Mouse (Mus musculus) C2C12 (cell line): ENCODE measurements around the gene Gabrb3. TPM values are rescaled to one million over a fixed set of nuclear protein-coding genes. Genes with fewer than 3 reads are reported as not detected.

Source experiments
- H3K27me3 ChIP-seq: one replicate; pipeline ENCODE4 v1.6.1; 2011; ENCODE audit not compliant: control insufficient read depth, insufficient read depth, insufficient read length
- H3K36me3 ChIP-seq: one replicate; pipeline ENCODE4 v1.6.1; 2011; ENCODE audit not compliant: control insufficient read depth, insufficient read depth
- H3K4me3 ChIP-seq: one replicate; pipeline ENCODE4 v1.5.1; 2011; ENCODE audit warnings: mild to moderate bottlenecking, control low read depth; ENCODE audit not compliant: poor library complexity, insufficient read depth, severe bottlenecking
- H3K79me2 ChIP-seq: one replicate; pipeline ENCODE4 v1.6.1; 2011; ENCODE audit not compliant: control insufficient read depth, insufficient read depth
- H3K79me3 ChIP-seq: one replicate; pipeline ENCODE4 v1.6.1; 2011; ENCODE audit warnings: low read depth, control low read depth
- H3ac ChIP-seq: one replicate; pipeline ENCODE3; 2011; ENCODE audit warnings: low read depth; ENCODE audit not compliant: control insufficient read depth, insufficient read length
- CEBPB ChIP-seq: IDR thresholded peaks from one replicate; pipeline ENCODE4 v1.6.1; 2011; ENCODE audit warnings: low read depth, mild to moderate bottlenecking, control low read depth, moderate library complexity
- CTCF ChIP-seq: IDR thresholded peaks from one replicate; pipeline ENCODE4 v1.5.1; 2011; ENCODE audit not compliant: control insufficient read depth, insufficient read depth, insufficient read length
- FOSL1 ChIP-seq: IDR thresholded peaks from one replicate; pipeline ENCODE4 v1.8.0; 2011; ENCODE audit warnings: mild to moderate bottlenecking, low read length; ENCODE audit not compliant: poor library complexity, insufficient read depth, severe bottlenecking
- MAX ChIP-seq: IDR thresholded peaks from one replicate; pipeline ENCODE4 v1.6.1; 2011; ENCODE audit warnings: mild to moderate bottlenecking, control low read depth
- MYOD1 ChIP-seq: IDR thresholded peaks from one replicate; pipeline ENCODE4 v1.6.1; 2011; ENCODE audit warnings: low read depth; ENCODE audit not compliant: control insufficient read depth, insufficient read length
- MYOG ChIP-seq: IDR thresholded peaks from one replicate; pipeline ENCODE4 v1.6.1; 2011; ENCODE audit not compliant: control insufficient read depth, insufficient read length; ENCODE audit errors: extremely low read depth
- USF1 ChIP-seq: IDR thresholded peaks from one replicate; pipeline ENCODE4 v1.6.1; 2011; ENCODE audit warnings: low read depth, mild to moderate bottlenecking, control low read depth, moderate library complexity
- polyA plus RNA-seq: library from polyadenylated mRNA; unstranded; fragments of >200 nt; fragmentation: generic; extraction: Trizol; gene quantifications from one replicate; pipeline ENCODE4 v1.2.1, GENCODE M21; 2012; ENCODE audit warnings: missing spikeins

Gabrb3 gene
- polyA plus RNA-seq, 1 experiment: not detected

GRCm38 (mm10) chr7:57591578-57592431 is 172.3 kb downstream of the Gabrb3 start:
- Histone ChIP-seq H3ac (no peak overlapping the region), H3K27me3 (no peaks in the 10 kb centered on the region), H3K4me3 (no peak overlapping the region), H3K79me2 (no peaks in the 10 kb centered on the region), H3K79me3 (no peaks in the 10 kb centered on the region), H3K36me3 (no peaks in the 10 kb centered on the region)
- TF ChIP-seq MYOG: no peak
- no peak for TF ChIP-seq MYOD1
- TF ChIP-seq USF1: no peak
- no peak for TF ChIP-seq FOSL1
- TF ChIP-seq CEBPB: no peak
- no peak for TF ChIP-seq CTCF
- no peak for TF ChIP-seq MAX

DNA sequence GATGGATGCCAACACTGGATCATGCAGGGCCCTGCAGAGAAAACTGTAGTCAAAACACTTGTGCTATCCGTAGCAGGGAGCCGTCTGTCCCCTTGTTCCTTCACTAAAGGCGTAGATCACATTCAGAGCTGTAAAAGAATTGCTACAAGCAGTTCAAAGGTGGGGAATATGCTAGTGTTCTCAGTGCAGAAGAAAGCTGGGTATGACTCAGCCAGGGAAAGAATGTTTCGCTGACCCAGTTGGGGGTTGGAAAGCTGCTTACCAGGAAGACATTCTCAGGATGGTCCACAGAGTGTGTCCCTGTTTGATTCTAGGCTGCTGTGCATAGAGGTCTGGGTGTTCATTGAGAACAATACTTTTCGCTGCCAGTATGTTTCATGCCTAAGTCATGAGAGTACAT is 177.8 kb downstream of the Gabrb3 start:
- Histone ChIP-seq H3K36me3 (no peaks in the 10 kb centered on the region), H3ac (no peak overlapping the region), H3K4me3 (no peak overlapping the region), H3K79me2 (no peaks in the 10 kb centered on the region), H3K27me3 (no peaks in the 10 kb centered on the region), H3K79me3 (no peaks in the 10 kb centered on the region)
- TF ChIP-seq MAX (no peak), MYOD1 (no peak), MYOG (no peak), USF1 (no peak), CTCF (no peak), FOSL1 (no peak), CEBPB (no peak)

- no peak for TF ChIP-seq MYOG
- no peak for TF ChIP-seq CEBPB
- no peak for TF ChIP-seq FOSL1
- TF ChIP-seq USF1: no peak
- no peak for TF ChIP-seq MYOD1
- no peak for TF ChIP-seq MAX
- TF ChIP-seq CTCF: no peak
- H3K27me3 ChIP-seq: no peaks in the 10 kb centered on the region
- no peaks in the 10 kb centered on the region for H3K36me3 ChIP-seq
- no peak overlapping the region for H3K4me3 ChIP-seq
- no peak overlapping the region for H3ac ChIP-seq
- H3K79me3 ChIP-seq: no peaks in the 10 kb centered on the region
- no peaks in the 10 kb centered on the region for H3K79me2 ChIP-seq
Measured at GRCm38 (mm10) chr7:57618697-57619096, 199.2 kb downstream of the Gabrb3 start.

GRCm38 (mm10) chr7:57620036-57620435 is 200.5 kb downstream of the Gabrb3 start:
- no peak overlapping the region for H3ac ChIP-seq
- H3K27me3 ChIP-seq: no peaks in the 10 kb centered on the region
- H3K79me3 ChIP-seq: no peaks in the 10 kb centered on the region
- TF ChIP-seq FOSL1 (no peak), USF1 (no peak), MYOD1 (no peak), MYOG (no peak), CTCF (no peak), CEBPB (no peak), MAX (no peak)
- no peaks in the 10 kb centered on the region for H3K79me2 ChIP-seq
- no peaks in the 10 kb centered on the region for H3K36me3 ChIP-seq
- no peak overlapping the region for H3K4me3 ChIP-seq

GRCm38 (mm10) chr7:57623718-57624117 is 204.2 kb downstream of the Gabrb3 start:
- TF ChIP-seq FOSL1 (no peak), CTCF (no peak), MYOG (no peak), MYOD1 (no peak), USF1 (no peak), CEBPB (no peak), MAX (no peak)
- Histone ChIP-seq H3ac (no peak overlapping the region), H3K4me3 (no peak overlapping the region), H3K27me3 (no peaks in the 10 kb centered on the region), H3K36me3 (no peaks in the 10 kb centered on the region), H3K79me3 (no peaks in the 10 kb centered on the region), H3K79me2 (no peaks in the 10 kb centered on the region)
